Mouse (Mus musculus): ENCODE data around the gene BC030867.
"Not testable (repeated sequence)": the region's sequence is repeated elsewhere in the genome, so short reads cannot be mapped to it uniquely, and the experiment has no call there.

BC030867 gene

DNA sequence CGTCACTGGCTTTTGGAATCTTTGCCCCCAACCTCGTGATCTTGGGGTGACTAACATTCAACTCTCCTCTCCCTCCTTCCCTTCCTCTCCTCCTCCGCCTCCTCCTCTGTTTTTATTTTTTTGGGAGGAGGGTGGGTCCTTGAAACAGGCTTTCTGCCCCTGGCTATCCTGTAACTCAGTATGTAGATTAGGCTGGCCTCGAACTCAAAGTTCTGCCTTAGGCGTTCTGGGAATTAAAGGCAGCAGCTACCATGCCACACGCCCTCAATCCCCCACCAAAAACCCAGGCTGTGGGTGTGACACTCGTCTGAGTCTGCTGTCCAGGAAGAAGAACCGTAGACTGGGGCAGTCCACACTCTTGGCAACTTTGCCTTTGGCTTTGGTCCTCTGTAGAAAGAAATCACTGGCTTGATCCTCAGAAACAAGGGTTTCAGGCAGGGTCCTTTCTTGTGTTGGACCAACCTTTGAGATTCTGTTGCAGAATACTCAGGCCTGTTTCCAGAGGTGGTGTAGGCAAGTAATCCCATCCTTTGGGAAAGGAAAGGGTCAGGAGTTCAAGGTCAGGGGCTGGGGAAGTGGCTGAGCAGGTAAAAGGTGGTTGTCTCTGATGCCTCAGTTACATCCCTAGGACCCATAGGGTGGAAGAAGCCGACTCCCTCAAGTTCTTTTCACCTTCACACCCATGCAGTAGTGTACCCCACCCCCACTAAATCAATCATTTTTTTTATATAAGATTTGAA is 839 bp downstream of the BC030867 start:
- DNase-seq (ENCODE audit: low spot score), result no peak

DNA sequence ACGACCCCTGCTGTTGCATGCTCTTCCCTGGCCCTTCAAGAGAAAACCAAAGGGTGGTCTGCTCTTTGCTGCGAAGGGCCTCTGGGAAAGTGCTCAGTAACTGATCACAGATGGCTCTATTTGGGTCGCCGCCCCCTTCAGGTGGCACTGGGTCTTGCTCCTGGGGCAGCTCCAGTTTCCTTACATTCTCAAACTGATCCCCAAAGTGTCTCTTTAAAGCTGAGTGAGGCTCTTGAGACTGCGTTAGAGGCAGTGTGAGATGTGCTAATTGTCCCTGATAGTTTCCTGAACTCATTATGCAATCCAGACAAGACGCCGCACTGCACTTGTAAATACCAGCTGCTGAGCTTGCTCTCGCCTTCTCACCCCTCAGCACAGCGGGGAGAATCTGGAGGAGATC is 8.8 kb downstream of the BC030867 start:
- DNase-seq (ENCODE audit: low spot score), result no peak

DNA sequence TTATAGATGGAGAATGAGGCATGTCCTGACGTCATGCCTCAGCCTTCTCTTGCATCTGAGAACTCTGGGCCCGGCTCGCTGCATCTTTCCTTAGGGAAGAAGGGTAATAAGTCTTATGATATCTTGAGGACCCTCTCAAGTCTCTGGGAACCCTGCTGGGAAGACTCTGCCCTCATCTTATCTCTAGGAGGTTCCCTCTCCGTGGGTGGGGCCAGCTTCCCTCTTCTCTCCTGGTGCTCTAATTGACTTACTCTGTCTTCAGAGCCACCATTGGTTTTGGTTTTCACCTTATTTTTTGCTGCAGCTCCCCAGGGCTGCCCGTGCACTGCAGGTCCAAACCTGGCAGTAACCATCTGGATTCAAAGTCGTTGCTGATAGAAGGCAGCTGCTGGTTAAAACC is 9.4 kb downstream of the BC030867 start:
- DNase-seq (ENCODE audit: low spot score), result no peak

DNA sequence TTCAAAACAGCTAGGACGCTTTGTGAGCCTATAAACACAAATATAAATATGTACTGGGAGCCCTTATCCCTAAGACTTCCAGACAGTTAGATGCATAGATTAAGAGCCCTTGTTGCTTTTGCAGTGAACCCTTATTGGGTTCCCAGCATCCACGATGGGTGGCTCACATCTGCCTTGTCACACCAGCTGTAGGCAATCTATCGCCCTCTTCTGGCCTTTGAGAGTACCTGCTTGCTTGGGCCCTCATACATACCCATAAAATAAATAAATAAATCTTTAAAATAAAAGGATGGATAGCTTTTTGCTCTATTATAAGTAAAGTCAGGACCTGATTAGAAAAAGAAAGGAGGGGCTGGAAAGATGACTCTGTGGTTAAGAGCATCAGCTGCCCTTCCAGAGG is 9.8 kb downstream of the BC030867 start:
- no peak for DNase-seq (ENCODE audit: low spot score)

DNA sequence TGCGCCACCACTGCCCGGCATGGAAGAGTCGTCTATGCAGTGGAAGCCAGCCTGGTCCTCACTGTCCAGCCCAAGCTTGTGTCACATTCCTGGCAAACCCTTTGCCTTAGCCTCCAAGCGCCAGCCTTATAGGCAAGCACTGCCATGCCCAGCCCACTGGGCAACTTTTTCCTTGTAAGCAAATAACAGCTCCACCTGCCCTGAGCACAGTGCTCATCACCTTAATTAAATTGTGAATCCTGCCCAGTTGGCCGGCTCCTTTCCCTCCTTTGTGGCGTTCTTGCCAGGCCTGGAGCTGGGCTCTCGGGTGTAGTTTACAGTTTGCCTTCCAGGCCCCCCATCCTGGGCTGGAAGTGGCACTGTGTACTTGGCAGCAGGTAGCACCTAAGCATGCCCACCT is 14.5 kb downstream of the BC030867 start:
- no peak for DNase-seq (ENCODE audit: low spot score)

DNA sequence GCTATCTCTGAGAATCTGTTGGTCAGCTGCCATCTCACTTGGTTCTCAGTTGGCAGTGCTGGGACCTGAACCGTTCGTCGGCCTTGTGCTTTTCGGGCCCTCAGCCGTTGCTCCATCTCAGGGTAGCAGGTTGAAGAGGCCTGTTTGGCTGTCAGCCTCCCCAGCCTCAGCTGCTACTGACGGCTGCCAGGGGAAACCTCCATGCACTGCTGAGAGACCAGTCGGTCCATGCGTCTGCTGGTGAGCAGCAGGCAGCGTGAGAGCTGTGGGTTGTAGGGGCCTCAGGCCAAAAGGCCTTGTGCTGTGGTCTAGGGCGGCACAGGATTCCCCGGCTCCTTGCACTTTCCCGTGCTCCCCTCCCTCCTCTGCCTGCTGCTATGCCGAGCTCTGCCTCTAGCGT is 17.1 kb downstream of the BC030867 start:
- DNase-seq (ENCODE audit: low spot score), result no peak

DNA sequence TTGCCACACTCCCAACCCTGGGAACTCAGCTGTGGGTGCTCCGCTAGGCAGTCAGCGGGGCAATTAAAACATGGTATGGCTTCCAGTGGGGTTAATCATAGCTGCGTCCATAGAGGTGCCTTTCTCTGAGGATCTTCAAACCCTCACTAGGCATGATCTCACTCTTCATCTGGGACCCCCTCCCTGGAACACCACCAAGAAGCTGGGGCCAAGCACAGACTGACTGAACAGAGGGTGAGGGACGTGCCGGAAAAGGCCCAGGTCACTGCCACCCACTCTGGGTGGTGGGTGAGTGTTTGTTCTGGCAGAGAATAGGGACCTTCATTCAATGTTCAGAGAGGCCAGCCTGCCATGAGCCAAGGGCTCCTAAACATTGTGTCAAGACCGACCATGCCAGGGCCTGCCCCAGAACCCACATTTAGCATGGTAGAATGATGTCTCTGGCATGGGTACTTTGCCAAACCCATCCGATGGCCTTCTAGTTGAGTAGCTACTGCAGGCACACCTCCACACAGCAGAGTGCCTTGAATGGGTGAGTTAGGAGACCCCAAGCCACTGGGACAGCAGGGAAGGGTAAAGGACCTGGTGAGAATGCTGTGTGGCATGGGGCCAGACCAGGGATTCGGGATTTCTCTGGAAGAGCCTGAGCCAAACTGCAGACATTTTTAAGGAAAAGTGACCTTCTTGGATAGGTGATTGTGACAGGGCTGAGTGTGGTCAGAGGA is 18.1 kb downstream of the BC030867 start:
- no peak for DNase-seq (ENCODE audit: low spot score)

DNA sequence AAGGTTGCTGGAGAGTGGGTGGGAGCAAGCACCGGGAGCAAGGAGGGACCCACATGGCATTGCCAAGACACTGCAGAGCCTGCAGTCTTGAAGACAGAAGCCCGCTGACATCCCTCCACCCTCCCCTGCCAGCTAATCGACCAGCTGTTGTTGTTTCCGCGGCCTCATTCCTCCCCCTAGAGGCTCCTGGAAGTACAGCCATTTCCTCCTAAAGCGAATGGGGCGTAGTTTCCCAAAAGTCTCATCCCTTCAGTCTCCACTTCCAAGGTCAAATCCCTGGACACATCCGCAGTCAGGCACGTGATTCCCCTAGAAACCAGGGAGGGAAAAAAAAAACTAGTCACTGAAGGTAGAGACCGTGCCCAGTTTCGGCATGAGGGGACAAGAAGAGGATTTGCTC is 18.8 kb downstream of the BC030867 start:
- no peak for DNase-seq (ENCODE audit: low spot score)

DNA sequence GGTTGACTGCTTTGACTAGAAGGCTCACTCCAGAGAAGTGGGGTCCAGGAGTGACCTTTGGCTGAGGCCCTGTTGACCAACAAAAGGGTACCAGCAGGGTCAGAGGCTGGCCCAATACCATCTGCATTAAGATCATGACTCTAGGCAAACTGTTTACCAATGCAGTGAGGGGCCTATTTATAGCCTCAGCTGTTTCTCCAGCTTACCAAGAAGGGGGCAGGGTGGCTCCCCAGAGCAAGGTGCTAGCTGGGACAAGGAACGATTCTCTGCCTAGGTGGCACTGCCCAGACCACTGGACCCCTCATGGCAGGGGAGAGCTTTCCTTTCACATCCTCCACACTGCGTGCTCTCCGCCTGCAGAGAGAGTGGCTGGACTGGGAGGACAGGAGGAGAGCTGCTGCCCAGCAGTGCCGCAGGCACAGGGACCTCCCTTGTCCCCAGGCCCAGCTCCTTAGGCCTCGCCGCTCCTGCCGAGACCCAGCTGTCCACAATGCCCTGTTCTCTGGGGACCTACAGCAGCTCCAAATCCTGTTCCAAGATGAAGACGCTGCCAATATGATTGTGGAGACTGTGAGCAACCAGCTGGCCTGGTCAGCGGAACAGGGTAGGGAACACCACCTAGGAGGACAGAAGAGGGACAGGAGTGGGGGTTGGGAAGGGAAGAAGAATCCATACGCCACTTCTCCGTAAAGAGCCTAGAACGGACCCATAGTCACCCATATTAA is 20.0 kb downstream of the BC030867 start, which contains the start of gene Asb16:
Gene Asb16 (plus strand): TSS at position 224 of the 725 bp plus-strand sequence.
- DNase-seq (ENCODE audit: low spot score), result no peak

DNA sequence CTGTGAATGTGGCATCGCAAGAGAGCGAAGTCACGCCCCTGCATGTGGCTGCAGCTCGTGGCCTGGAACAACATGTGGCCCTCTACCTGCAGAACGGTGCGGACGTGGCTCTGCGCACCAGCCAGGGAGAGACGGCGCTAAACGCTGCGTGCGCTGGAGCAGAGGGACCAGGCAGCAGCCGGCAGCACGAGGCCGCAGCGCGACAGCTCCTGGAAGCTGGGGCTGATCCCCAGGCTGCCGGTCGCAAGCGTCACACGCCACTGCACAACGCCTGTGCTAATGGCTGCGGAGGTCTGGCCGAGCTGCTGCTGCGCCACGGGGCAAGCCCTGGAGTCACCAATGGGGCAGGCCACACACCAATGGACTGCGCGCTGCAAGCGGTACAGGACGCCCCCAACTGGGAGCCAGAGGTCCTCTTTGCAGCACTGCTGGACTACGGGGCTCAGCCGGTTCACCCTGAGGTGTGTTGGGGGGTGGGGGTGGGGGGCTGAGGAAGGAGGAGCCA is 27.8 kb downstream of the BC030867 start:
- no peak for DNase-seq (ENCODE audit: low spot score)

DNA sequence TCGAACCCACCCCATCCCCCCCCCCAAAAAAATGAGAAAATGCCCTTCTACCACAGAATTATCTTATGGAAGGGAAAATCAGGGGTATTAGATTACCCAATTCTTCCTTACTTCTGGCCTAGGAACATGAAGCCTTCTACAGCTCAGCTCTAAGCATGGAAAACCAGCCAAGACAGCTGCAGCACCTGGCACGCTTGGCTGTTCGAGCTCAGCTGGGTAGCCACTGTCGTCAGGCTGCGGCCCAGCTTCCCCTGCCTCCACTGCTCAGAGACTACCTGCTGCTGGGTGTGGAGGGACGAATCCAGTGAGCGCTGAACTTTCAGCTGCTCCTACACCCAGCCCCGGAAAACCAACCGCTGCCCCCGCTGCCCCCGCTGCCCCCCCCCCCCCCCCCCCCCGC is 29.1 kb downstream of the BC030867 start:
- DNase-seq (ENCODE audit: low spot score), result no peak

DNA sequence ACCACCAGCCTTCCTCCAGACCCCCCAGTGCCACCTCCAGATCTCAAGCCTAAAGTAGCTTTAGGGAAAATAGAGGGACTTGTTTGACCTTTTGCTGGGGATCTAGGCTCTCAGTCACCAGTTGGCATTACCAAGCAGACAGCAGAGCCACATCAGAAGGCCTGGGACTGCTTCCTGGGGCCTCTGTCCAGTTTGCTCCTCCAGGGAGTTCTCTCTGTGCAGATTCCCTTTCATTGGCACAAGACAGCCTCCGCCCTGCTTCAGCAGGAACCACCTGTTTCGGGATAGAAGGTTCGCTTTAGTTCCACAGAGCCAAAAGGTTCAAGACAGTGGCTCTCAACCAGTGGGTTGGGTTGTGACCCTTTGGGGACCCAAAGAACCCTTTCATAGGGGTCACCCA is 30.9 kb downstream of the BC030867 start:
- no peak for DNase-seq (ENCODE audit: low spot score)

DNA sequence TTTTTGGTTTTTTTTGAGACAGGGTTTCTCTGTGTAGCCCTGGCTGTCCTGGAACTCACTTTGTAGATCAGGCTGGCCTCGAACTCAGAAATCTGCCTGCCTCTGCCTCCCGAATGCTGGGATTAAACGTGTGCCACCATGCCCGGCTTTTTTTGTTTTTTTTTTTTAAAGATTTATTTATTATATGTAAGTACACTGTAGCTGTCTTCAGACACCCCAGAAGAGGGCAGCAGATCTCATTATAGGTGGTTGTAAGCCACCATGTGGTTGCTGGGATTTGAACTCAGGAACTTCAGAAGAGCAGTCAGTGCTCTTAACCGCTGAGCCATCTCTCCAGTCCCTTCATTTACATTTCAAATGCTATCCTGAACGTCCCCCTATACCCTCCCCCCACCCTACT is 31.6 kb downstream of the BC030867 start:
- not testable (repeated sequence) for DNase-seq (ENCODE audit: low spot score)

DNA sequence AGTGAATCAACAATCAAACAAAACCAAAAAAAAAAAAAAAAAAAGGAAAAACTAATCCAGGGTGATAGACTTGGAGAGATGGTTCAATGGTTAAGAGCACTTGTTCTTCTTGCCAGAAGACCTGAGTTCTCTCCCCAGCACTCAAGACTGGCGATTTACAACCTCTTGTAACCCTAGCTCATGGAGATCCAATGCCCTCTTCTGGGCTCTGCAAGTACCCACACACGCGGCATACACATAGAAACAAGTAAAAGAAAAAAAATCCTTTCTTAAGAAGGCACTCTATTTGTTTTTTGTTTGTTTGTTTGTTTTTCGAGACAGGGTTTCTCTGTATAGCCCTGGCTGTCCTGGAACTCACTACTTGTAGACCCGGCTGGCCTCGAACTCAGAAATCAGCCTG is 35.2 kb downstream of the BC030867 start:
- DNase-seq (ENCODE audit: low spot score), result no peak

DNA sequence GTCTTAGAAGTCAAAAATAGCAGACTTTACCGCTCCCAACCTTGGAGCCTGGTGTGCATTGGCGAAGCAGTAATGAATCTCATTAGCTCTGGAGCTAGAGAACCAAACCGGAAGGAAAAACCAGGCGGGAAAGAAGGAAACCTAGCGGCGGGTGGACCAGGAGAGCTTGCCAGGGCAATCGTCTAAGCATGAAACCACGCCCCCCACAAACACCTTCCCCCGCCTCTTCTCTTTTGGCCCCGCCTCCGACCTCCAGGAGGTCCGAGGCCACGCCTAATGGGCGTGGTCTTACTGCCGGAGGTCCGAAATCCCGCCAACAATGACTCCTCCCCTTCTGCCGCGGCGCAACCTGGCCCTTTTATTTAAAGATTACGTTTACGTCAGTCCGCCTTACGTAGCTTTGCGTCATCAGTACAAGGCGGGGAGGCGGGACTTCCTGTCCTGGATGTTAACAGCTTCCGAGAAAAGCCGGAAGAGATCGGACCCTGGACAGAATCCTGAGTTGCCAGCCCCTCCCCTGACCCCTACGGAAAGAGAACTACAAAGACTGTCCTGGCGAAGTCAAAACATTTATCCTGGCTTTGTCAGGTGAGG is 35.9 kb downstream of the BC030867 start, which contains the start of gene Tmub2:
Gene Tmub2 (plus strand): TSS at position 431 of the 594 bp plus-strand sequence.
- DNase-seq (ENCODE audit: low spot score), result peak; percentile 93

DNA sequence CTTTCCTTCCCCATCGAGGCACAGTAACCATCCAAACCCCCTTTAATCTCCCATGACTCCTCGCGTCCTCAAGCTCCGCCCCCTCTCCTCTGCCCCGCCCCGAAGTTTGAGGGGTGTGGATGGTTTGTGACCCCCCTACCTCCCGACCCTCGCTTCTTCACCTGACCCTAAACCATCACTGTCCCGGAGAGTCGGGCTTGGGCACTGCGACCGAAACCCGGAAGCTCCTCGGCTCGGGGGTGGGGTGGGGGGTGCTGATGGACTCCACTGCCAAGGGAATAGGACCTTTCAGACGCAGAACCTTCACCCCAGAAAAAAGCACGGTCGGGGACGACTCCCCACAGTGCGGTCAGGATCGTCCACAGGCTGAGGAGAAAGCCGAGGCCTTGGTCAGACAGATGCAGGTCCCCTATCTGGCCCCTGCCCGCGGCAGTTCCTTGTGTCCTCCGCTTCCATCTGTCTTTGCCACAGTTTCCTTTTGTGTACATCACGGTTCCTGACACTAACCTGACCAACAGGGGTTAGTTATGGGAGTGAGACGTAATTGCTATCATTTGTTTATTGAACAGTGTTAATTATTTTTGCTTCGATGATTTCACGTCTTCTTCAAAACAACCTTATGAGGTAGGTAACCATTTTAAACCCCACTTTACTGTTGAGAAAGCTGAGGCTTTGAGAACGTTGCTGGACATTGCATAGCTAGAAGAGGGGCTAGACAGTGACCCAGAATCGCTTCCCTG is 36.6 kb downstream of the BC030867 start:
- no peak for DNase-seq (ENCODE audit: low spot score)

DNA sequence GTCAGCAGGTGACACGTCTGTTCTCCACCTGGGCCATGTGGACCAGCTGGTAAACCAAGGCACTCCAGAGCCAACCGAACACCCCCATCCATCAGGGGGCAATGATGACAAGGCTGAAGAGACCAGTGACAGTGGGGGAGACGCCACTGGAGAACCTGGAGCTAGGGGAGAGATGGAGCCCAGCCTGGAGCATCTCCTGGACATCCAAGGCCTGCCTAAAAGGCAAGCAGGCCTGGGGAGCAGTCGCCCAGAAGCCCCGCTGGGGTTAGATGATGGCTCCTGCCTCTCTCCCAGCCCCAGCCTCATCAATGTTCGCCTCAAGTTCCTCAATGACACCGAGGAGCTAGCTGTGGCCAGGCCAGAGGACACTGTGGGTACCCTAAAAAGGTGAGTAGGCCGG is 38.8 kb downstream of the BC030867 start:
- no peak for DNase-seq (ENCODE audit: low spot score)

DNA sequence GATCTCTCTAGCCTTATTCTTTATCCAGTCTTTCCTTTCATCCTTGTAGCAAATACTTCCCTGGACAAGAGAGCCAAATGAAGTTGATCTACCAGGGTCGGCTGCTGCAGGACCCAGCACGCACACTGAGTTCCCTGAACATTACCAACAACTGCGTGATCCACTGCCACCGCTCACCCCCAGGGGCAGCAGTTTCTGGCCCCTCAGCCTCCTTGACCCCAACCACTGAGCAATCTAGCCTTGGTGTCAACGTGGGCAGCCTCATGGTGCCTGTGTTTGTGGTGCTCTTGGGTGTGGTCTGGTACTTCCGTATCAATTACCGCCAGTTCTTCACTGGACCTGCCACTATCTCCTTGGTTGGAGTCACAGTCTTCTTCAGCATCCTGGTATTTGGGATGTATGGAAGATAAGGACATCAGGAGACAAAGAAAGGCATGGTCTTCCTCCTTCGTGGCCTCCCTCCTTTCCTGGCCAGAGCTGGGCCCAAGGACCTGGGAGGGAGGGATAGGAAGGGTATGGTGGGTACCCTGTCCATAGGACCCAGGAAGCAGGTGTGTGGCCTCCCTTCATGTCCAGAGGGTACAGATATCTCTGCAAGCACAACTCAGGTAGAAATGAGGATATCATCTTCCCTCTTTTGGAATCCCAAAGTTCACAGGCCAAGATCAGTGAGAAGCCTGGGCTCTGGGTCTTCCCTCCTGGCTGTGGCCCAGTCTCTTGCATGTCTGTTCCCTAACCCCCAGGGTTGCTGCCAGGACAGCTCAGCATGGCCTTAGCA is 39.5 kb downstream of the BC030867 start:
- no peak for DNase-seq (ENCODE audit: low spot score)

DNA sequence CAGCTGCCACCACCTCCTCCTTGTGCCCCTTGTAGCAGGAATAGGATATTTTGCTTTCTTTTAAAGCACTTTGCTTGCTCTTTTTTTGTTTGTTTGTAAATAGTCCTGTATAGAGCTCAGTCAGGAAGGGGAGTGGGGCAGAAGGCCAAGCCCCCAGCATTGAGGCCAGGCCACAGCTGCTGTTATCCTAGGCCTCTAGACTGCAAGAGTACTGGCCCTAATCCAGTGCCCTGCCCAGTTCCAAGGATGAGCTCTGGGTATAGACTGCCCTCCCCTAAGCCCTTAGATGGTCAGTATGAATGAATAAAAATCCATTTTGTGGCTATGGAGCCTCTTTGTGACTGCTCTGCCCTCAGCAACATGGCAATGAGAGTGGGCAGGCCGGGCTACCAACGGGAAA is 40.2 kb downstream of the BC030867 start:
- no peak for DNase-seq (ENCODE audit: low spot score)

DNA sequence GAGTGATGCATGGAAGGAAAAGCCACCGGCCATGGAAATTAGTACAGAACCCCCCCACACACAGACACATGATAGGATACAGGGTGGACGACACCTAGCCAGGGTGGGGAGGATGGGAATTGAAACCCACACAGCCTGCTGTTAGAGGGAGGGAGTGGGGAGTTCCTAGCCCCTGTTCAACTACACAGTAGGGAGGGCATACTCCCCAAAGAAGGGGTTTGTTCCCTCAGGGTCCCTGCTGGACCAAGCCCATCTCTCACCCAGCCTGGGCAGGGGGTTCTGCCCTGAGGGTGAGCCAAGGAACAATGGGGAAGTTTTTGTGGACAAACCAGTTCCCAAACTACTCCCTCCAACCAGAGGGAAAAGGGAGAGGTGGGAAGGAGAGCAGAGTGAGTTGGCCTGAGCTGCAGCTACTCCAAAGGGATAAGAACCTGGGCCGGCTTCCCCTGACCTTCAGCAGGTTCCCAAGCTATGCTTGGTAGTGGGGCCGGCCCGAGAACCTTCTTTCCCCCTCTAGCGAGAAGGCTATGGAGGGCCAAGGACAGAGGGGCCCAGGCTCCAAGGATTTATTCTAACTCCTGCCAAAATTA is 40.9 kb downstream of the BC030867 start:
- no peak for DNase-seq (ENCODE audit: low spot score)

Data from spleen, adult 12 weeks (tissue).